Comparison of ENCODE assay signal across 13 mouse cellular contexts in the genomic region with DNA sequence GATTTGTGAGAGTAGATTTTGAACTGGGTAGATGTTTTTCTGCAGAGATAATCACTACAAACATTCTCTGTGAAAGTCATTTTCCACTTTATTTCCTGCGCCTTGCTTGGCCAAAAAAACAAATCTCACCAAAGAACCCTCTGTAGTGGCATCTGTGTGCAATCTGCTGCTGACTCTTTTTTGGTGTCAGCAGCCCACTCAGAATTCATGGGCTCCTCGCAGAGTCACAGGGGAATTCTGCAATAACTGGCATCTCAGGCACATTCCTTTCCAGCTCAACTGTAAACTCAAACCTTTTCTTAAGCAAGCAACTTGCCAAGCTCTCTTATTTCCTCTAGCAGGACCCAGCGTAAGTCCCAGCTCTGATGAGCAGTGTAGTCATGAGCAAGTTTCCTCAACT.
A peak's percentile ranks its signal among the peaks of the same experiment; 100 is the strongest.
DNase-seq lines count a peak whose midpoint lies in the region; ATAC-seq lines count a peak whose summit lies in the region.
"Had no signal": no experiment of that assay in that cellular context is flagged by ENCODE, and none has a peak within 500 bp of the region (broad histone marks: within the 10 kb centered on the region; RNA-seq: fewer than 3 reads in every experiment).

No protein-coding gene starts in this region.

- no peak overlapping the region for H3K27ac ChIP-seq in forebrain, embryonic 13.5 days
- H3K27ac ChIP-seq in forebrain, embryonic 12.5 days: no peak overlapping the region
- H3K27ac ChIP-seq: hindbrain, embryonic 12.5 days had no signal

- no peaks in the 10 kb centered on the region for H3K36me3 ChIP-seq in forebrain, embryonic 13.5 days (ENCODE audit: poor library complexity, severe bottlenecking)
- no peaks in the 10 kb centered on the region for H3K36me3 ChIP-seq in forebrain, embryonic 12.5 days (replicated peaks)
- H3K36me3 ChIP-seq: G1E; hindbrain, embryonic 12.5 days had no signal

- no peak overlapping the region for H3K4me3 ChIP-seq in forebrain, embryonic 13.5 days
- no peak overlapping the region for H3K4me3 ChIP-seq in forebrain, embryonic 12.5 days (replicated peaks)
- H3K4me3 ChIP-seq: hindbrain, embryonic 12.5 days had no signal

- H3K9ac ChIP-seq in forebrain, embryonic 13.5 days: no peak overlapping the region
- no peak overlapping the region for H3K9ac ChIP-seq in forebrain, embryonic 12.5 days
- H3K9ac ChIP-seq: hindbrain, embryonic 12.5 days had no signal

- peak; percentile 27; the same call in 1 of the 2 replicates for ATAC-seq in forebrain, embryonic 13.5 days
- ATAC-seq in forebrain, embryonic 12.5 days (ENCODE audit: low FRiP score): no peak
- ATAC-seq in frontal cortex, adult (ENCODE audit: low TSS enrichment): peak; percentile 98

- no peak overlapping the region for H3K4me2 ChIP-seq in forebrain, embryonic 13.5 days
- H3K4me2 ChIP-seq in forebrain, embryonic 12.5 days: no peak overlapping the region
- H3K4me2 ChIP-seq: heart, embryonic 11.5 days; hindbrain, embryonic 12.5 days; midbrain, embryonic 11.5 days had no signal

- H3K4me1 ChIP-seq in forebrain, embryonic 13.5 days: no peaks in the 10 kb centered on the region
- no peaks in the 10 kb centered on the region; the same call in 1 of the 2 replicates for H3K4me1 ChIP-seq in forebrain, embryonic 12.5 days
- H3K4me1 ChIP-seq: hindbrain, embryonic 12.5 days had no signal

- 88% methylated on average over 3 of the region's 3 CpGs for whole genome bisulfite sequencing in forebrain, embryonic 13.5 days
- 84% methylated on average over 3 of the region's 3 CpGs for WGBS in forebrain, embryonic 12.5 days

- H3K27me3 ChIP-seq in forebrain, embryonic 13.5 days: no peaks in the 10 kb centered on the region
- H3K27me3 ChIP-seq in forebrain, embryonic 12.5 days: no peaks in the 10 kb centered on the region
- H3K27me3 ChIP-seq: hindbrain, embryonic 12.5 days had no signal

- no peaks in the 10 kb centered on the region for H3K9me3 ChIP-seq in forebrain, embryonic 13.5 days (replicated peaks)
- no peaks in the 10 kb centered on the region for H3K9me3 ChIP-seq in forebrain, embryonic 12.5 days
- H3K9me3 ChIP-seq: G1E; hindbrain, embryonic 12.5 days had no signal

- DNase-seq in layer of hippocampus, postnatal 25 days (ENCODE audit: extremely low spot score in 1 of 2, low spot score in 1 of 2): peak; percentile 32 to 48
- peak; percentile 8 for DNase-seq in right cerebral cortex, postnatal 14 days
- DNase-seq in B cell, adult 2 months: no peak
- DNase-seq in kidney, postnatal 14 days: no peak
- DNase-seq in neural tube, embryonic 10.5 days (ENCODE audit: extremely low spot score, low spot score): no peak
- DNase-seq: cerebellum, adult 18-20 months had no signal

Comparison
In these comparisons a context has a peak if more than half of its experiments do, and no peak if none do; other contexts are left out.
1. DNase-seq: peak in layer of hippocampus, postnatal 25 days (2 of 2) and right cerebral cortex, postnatal 14 days (single experiment); none in B cell, adult 2 months (0 of 2), kidney, postnatal 14 days (single experiment) and neural tube, embryonic 10.5 days (single experiment).